8 mouse cellular contexts compared by ENCODE assay signal in the genomic region with DNA sequence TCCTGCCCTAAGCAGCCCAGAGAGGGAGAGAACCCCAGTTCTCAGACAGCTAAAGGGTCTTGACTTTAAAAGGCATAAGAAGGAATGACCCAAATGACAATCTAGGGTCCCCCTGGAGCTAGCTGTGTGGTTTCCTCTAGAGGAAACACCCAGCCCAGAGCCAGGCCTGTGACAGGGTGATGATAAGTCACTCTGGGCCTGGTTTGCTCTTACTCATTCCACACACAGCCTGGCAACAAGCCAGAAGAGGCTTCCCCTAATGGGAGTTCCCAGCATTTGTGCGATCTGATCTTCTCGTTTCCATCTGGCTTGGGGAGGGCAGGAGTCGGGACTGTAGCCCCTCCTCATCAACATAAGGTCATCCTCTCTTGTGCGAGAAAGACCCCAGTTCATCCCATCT. TPM values are rescaled to one million over a fixed set of nuclear protein-coding genes. Genes with fewer than 3 reads are reported as not detected.
DNase-seq lines count a peak whose midpoint lies in the region; ATAC-seq lines count a peak whose summit lies in the region.

No protein-coding gene starts in this region.

- H3K9me3 ChIP-seq in midbrain, embryonic 14.5 days (ENCODE audit: control insufficient read depth, low read length): no peaks in the 10 kb centered on the region
- H3K9me3 ChIP-seq in midbrain, embryonic 16.5 days (replicated peaks; ENCODE audit: control insufficient read depth, low read length, poor library complexity, severe bottlenecking): no peaks in the 10 kb centered on the region
- no peaks in the 10 kb centered on the region for H3K9me3 ChIP-seq in heart, embryonic 11.5 days (replicated peaks; ENCODE audit: control insufficient read depth, low read length)

- no peak overlapping the region for H3K9ac ChIP-seq in midbrain, embryonic 14.5 days (replicated peaks; ENCODE audit: low read length)
- no peak overlapping the region for H3K9ac ChIP-seq in midbrain, embryonic 16.5 days (ENCODE audit: low read depth, low read length)
- H3K9ac ChIP-seq in heart, embryonic 11.5 days (ENCODE audit: low read depth, low read length): no peak overlapping the region

- WGBS in midbrain, embryonic 14.5 days: 13% methylated on average over 4 of the region's 4 CpGs
- 27% methylated on average over 4 of the region's 4 CpGs for WGBS in midbrain, embryonic 16.5 days
- WGBS in heart, embryonic 11.5 days (ENCODE audit: insufficient replicate concordance): 10% methylated on average over 4 of the region's 4 CpGs

- H3K4me2 ChIP-seq in midbrain, embryonic 14.5 days (ENCODE audit: low read length): no peak overlapping the region
- no peak overlapping the region for H3K4me2 ChIP-seq in midbrain, embryonic 16.5 days (ENCODE audit: low read length)
- peak overlapping the region; percentile 50 for H3K4me2 ChIP-seq in heart, embryonic 11.5 days

- DNase-seq in midbrain, embryonic 14.5 days: peak; percentile 65
- peak; percentile 90 for DNase-seq in adrenal gland, postnatal 14 days
- peak; percentile 89 for DNase-seq in kidney, postnatal 10 days
- DNase-seq in layer of hippocampus, postnatal 14 days (ENCODE audit: low spot score in 2 of 2): no peak
- DNase-seq in layer of hippocampus, postnatal 25 days (ENCODE audit: extremely low spot score in 1 of 2, low spot score in 1 of 2): no peak

- H3K4me3 ChIP-seq in midbrain, embryonic 14.5 days (replicated peaks; ENCODE audit: low read depth, low read length): no peak overlapping the region
- no peak overlapping the region for H3K4me3 ChIP-seq in midbrain, embryonic 16.5 days (ENCODE audit: low read depth, low read length)
- H3K4me3 ChIP-seq in heart, embryonic 11.5 days (ENCODE audit: low read depth, low read length): no peak overlapping the region

- no peak for ATAC-seq in midbrain, embryonic 14.5 days (ENCODE audit: low FRiP score, low TSS enrichment)
- ATAC-seq in midbrain, embryonic 16.5 days: no peak
- ATAC-seq in heart, embryonic 11.5 days (replicated peaks; ENCODE audit: insufficient number of reproducible peaks, low FRiP score, low TSS enrichment): peak; percentile 43; the same call in 1 of the 2 replicates
- peak; percentile 78 for ATAC-seq in megakaryocyte progenitor cell, adult 5-6 weeks (replicated peaks; ENCODE audit: poor library complexity)

- no peaks in the 10 kb centered on the region for H3K27me3 ChIP-seq in midbrain, embryonic 14.5 days (ENCODE audit: control insufficient read depth, insufficient read depth, low read length)
- H3K27me3 ChIP-seq in midbrain, embryonic 16.5 days (ENCODE audit: control insufficient read depth, insufficient read depth, low read depth, low read length): no peaks in the 10 kb centered on the region
- no peaks in the 10 kb centered on the region for H3K27me3 ChIP-seq in heart, embryonic 11.5 days (ENCODE audit: control insufficient read depth, insufficient read depth, low read length)

- peaks cover 19% of the 10 kb centered on the region for H3K36me3 ChIP-seq in midbrain, embryonic 14.5 days (ENCODE audit: control insufficient read depth, insufficient read depth, low read length)
- H3K36me3 ChIP-seq in midbrain, embryonic 16.5 days (ENCODE audit: control insufficient read depth, insufficient read depth, low read length): no peaks in the 10 kb centered on the region
- peaks cover 3% of the 10 kb centered on the region; the same call in 1 of the 2 replicates for H3K36me3 ChIP-seq in heart, embryonic 11.5 days (ENCODE audit: control insufficient read depth, insufficient read depth, low read length)

- H3K27ac ChIP-seq in midbrain, embryonic 14.5 days (replicated peaks; ENCODE audit: low read depth, low read length): no peak overlapping the region
- no peak overlapping the region for H3K27ac ChIP-seq in midbrain, embryonic 16.5 days (ENCODE audit: low read length)
- H3K27ac ChIP-seq in heart, embryonic 11.5 days (ENCODE audit: low read depth, low read length): peak overlapping the region; percentile 42

- H3K4me1 ChIP-seq in midbrain, embryonic 14.5 days (ENCODE audit: control insufficient read depth, insufficient read depth, low read length): no peaks in the 10 kb centered on the region
- H3K4me1 ChIP-seq in midbrain, embryonic 16.5 days (ENCODE audit: control insufficient read depth, insufficient read depth, low read length): no peaks in the 10 kb centered on the region; the same call in 1 of the 2 replicates
- peaks cover 55% of the 10 kb centered on the region for H3K4me1 ChIP-seq in heart, embryonic 11.5 days (ENCODE audit: control insufficient read depth, insufficient read depth, low read length)

RNA-seq across cellular contexts. Expression of a gene that starts 13.2 kb away (rescaled TPM):
- 57.9 and 68.7 TPM in 2 replicates for polyA plus RNA-seq in midbrain, embryonic 14.5 days (2014; fragmentation: Nextera tagmentation; extraction: Ambion mirVana)
- polyA plus RNA-seq in midbrain, embryonic 16.5 days (2015; fragmentation: Nextera tagmentation; extraction: Ambion mirVana): 84.5 and 89.8 TPM in 2 replicates
- total RNA-seq in adrenal gland, postnatal 14 days (2021): 72.2 and 78.0 TPM in 2 replicates
- 68.1 and 83.7 TPM in 2 replicates for polyA plus RNA-seq in heart, embryonic 11.5 days (2014; fragmentation: Nextera tagmentation; extraction: Ambion mirVana)
- 4.1 and 9.7 TPM in 2 replicates for total RNA-seq in megakaryocyte progenitor cell, adult 5-6 weeks (2015)
- total RNA-seq in megakaryocyte progenitor cell, adult 5-6 weeks (2017): 8.7 and 10.5 TPM in 2 replicates
- 10 to 100 TPM; 67.8 to 69.2 TPM for total RNA-seq in layer of hippocampus, postnatal 14 days (2021)
- total RNA-seq in layer of hippocampus, postnatal 25 days (2021): 10 to 100 TPM; 59.4 to 62.3 TPM

Comparison
In these comparisons a context has a peak if more than half of its experiments do, and no peak if none do; other contexts are left out.
1. ATAC-seq: peak in heart, embryonic 11.5 days (single experiment) and megakaryocyte progenitor cell, adult 5-6 weeks (single experiment); none in midbrain, embryonic 14.5 days (single experiment) and midbrain, embryonic 16.5 days (single experiment).
2. DNase-seq: peak in midbrain, embryonic 14.5 days (single experiment), adrenal gland, postnatal 14 days (single experiment) and kidney, postnatal 10 days (single experiment); none in layer of hippocampus, postnatal 14 days (0 of 2) and layer of hippocampus, postnatal 25 days (0 of 2).